ENCODE assay signal across 8 mouse cellular contexts in genomic region chr3:137867437-137868093, GRCm38 (mm10). TPM values are rescaled to one million over a fixed set of nuclear protein-coding genes. Genes with fewer than 3 reads are reported as not detected.
DNase-seq lines count a peak whose midpoint lies in the region; ATAC-seq and TF ChIP-seq lines count a peak whose summit lies in the region.

Gene Dnajb14, plus strand, starts transcription at chr3:137867675.

- under 1% methylated on average over 65 of the region's 94 CpGs for WGBS in heart, embryonic 10.5 days
- WGBS in kidney, embryonic 15.5 days: under 1% methylated on average over 77 of the region's 94 CpGs
- under 1% methylated on average over 81 of the region's 94 CpGs for WGBS in liver, embryonic 11.5 days

- TF ChIP-seq POLR2A in embryonic fibroblast, embryonic 13.5 days (IDR thresholded peaks at IDR 0.05; ENCODE audit: low read depth, low read length): peak; percentile 61
- TF ChIP-seq POLR2A in myocyte (IDR thresholded peaks at IDR 0.05; ENCODE audit: insufficient read length, low read depth): peak; percentile 85

- peak; percentile 34 to 57 for DNase-seq in urinary bladder, adult 18-20 months (ENCODE audit: low spot score in 2 of 2)
- DNase-seq in urinary bladder, postnatal 10 days (ENCODE audit: low spot score): no peak
- no peak for DNase-seq in heart, embryonic 10.5 days (ENCODE audit: low spot score)
- DNase-seq in liver, embryonic 11.5 days (ENCODE audit: low spot score): peak; percentile 82
- peak; percentile 39 to 53 for DNase-seq in spleen, postnatal 36 days (ENCODE audit: low spot score in 2 of 2)

- H3K79me2 ChIP-seq in myocyte (ENCODE audit: control insufficient read depth, insufficient read depth): peaks cover 19% of the 10 kb centered on the region

- H3K9ac ChIP-seq in kidney, embryonic 15.5 days: peak within 1 kb of the TSS; percentile 97
- H3K9ac ChIP-seq in liver, embryonic 11.5 days (ENCODE audit: low read depth, low read length): peak within 1 kb of the TSS; percentile 69

- H3K27ac ChIP-seq in embryonic fibroblast, embryonic 13.5 days (ENCODE audit: insufficient read depth, low read length): peak within 1 kb of the TSS; percentile 94
- H3K27ac ChIP-seq in heart, embryonic 10.5 days: peak within 1 kb of the TSS; percentile 99
- H3K27ac ChIP-seq in kidney, embryonic 15.5 days: peak within 1 kb of the TSS; percentile 99
- H3K27ac ChIP-seq in liver, embryonic 11.5 days (ENCODE audit: low read depth, low read length): peak within 1 kb of the TSS; percentile 98

- no peak for TF ChIP-seq CTCF in embryonic fibroblast, embryonic 13.5 days (IDR thresholded peaks at IDR 0.05; ENCODE audit: borderline replicate concordance, insufficient read depth, low read length)

- H3ac ChIP-seq in myocyte (ENCODE audit: control insufficient read depth, insufficient read length): peak within 1 kb of the TSS; percentile 98

- no peaks in the 10 kb centered on the region for H3K27me3 ChIP-seq in heart, embryonic 10.5 days (ENCODE audit: insufficient read depth, poor library complexity, severe bottlenecking)
- H3K27me3 ChIP-seq in kidney, embryonic 15.5 days: no peaks in the 10 kb centered on the region
- H3K27me3 ChIP-seq in liver, embryonic 11.5 days (replicated peaks; ENCODE audit: control insufficient read depth, insufficient read depth, low read length): no peaks in the 10 kb centered on the region
- no peaks in the 10 kb centered on the region for H3K27me3 ChIP-seq in myocyte (ENCODE audit: control insufficient read depth, insufficient read depth, insufficient read length)

- H3K4me2 ChIP-seq in kidney, embryonic 15.5 days: peak within 1 kb of the TSS; percentile 88
- peak within 1 kb of the TSS; percentile 82 for H3K4me2 ChIP-seq in liver, embryonic 11.5 days
- peak within 1 kb of the TSS; percentile 87 for H3K4me2 ChIP-seq in myocyte (ENCODE audit: low read depth)

- peak within 1 kb of the TSS; percentile 89 for H3K4me3 ChIP-seq in embryonic fibroblast, embryonic 13.5 days (ENCODE audit: insufficient read depth, low read length)
- peak within 1 kb of the TSS; percentile 87 for H3K4me3 ChIP-seq in heart, embryonic 10.5 days
- peak within 1 kb of the TSS; percentile 85 for H3K4me3 ChIP-seq in kidney, embryonic 15.5 days (replicated peaks)
- peak within 1 kb of the TSS; percentile 57 for H3K4me3 ChIP-seq in liver, embryonic 11.5 days (ENCODE audit: low read depth, low read length)
- peak within 1 kb of the TSS; percentile 67 for H3K4me3 ChIP-seq in myocyte

- H3K9me3 ChIP-seq in heart, embryonic 10.5 days: no peaks in the 10 kb centered on the region
- H3K9me3 ChIP-seq in kidney, embryonic 15.5 days (replicated peaks): no peaks in the 10 kb centered on the region
- no peaks in the 10 kb centered on the region for H3K9me3 ChIP-seq in liver, embryonic 11.5 days (ENCODE audit: control insufficient read depth, low read length)

- peaks cover 8% of the 10 kb centered on the region for H3K36me3 ChIP-seq in heart, embryonic 10.5 days
- peaks cover 12% of the 10 kb centered on the region; the same call in 1 of the 2 replicates for H3K36me3 ChIP-seq in kidney, embryonic 15.5 days
- H3K36me3 ChIP-seq in liver, embryonic 11.5 days (ENCODE audit: control insufficient read depth, insufficient read depth, low read length): peaks cover 6% of the 10 kb centered on the region; the same call in 1 of the 2 replicates
- peaks cover 16% of the 10 kb centered on the region for H3K36me3 ChIP-seq in myocyte (ENCODE audit: control insufficient read depth, insufficient read depth)

- peak; percentile 40 for ATAC-seq in kidney, embryonic 15.5 days (replicated peaks; ENCODE audit: low FRiP score)
- ATAC-seq in liver, embryonic 11.5 days (replicated peaks; ENCODE audit: low FRiP score): peak; percentile 50

- peaks cover 2% of the 10 kb centered on the region; the same call in 1 of the 2 replicates for H3K4me1 ChIP-seq in embryonic fibroblast, embryonic 13.5 days (ENCODE audit: control insufficient read depth, insufficient read depth, low read length)
- peaks cover 11% of the 10 kb centered on the region; the same call in 1 of the 2 replicates for H3K4me1 ChIP-seq in heart, embryonic 10.5 days
- peaks cover 28% of the 10 kb centered on the region for H3K4me1 ChIP-seq in kidney, embryonic 15.5 days
- H3K4me1 ChIP-seq in liver, embryonic 11.5 days (replicated peaks; ENCODE audit: control insufficient read depth, insufficient read depth, low read length): peaks cover 16% of the 10 kb centered on the region

TF ChIP-seq in myocyte, 11 proteins besides CTCF, POLR2A, EP300 and RAD21:
- TF ChIP-seq TCF3 (IDR thresholded peaks at IDR 0.05; ENCODE audit: insufficient read length, low read depth) (no peak), MYOG (IDR thresholded peaks at IDR 0.05; ENCODE audit: control insufficient read depth in 1 of 3, insufficient read depth in 1 of 3, insufficient read length in 2 of 3, low read depth in 2 of 3) (peak in 2 of 3 experiments; percentile 45 to 48), MYOD1 (IDR thresholded peaks at IDR 0.05; ENCODE audit: control insufficient read depth in 1 of 3, insufficient read length in 2 of 3, low read depth in 2 of 3) (peak in 2 of 3 experiments; percentile 41 to 69), POLR2AphosphoS2 (IDR thresholded peaks at IDR 0.05; ENCODE audit: insufficient read length, low read depth) (peak; percentile 86)

RNA-seq across cellular contexts. Expression of gene Dnajb14, which starts in this region (rescaled TPM):
- 16.2 and 16.4 TPM in 2 replicates for polyA plus RNA-seq in embryonic fibroblast, embryonic 13.5 days (2011; ENCODE audit: insufficient read length, low read depth, missing spikeins)
- 11.1 and 12.9 TPM in 2 replicates for polyA plus RNA-seq in heart, embryonic 10.5 days (2016; fragmentation: Nextera tagmentation; extraction: Ambion mirVana)
- 10.1 and 10.8 TPM in 2 replicates for polyA plus RNA-seq in kidney, embryonic 15.5 days (2015; fragmentation: Nextera tagmentation; extraction: Ambion mirVana)
- polyA plus RNA-seq in liver, embryonic 11.5 days (2014; fragmentation: Nextera tagmentation; extraction: Ambion mirVana): 9.0 and 9.8 TPM in 2 replicates
- polyA plus RNA-seq in myocyte (2012; fragmentation: generic; extraction: Trizol): 2.5 TPM

Comparison
In these comparisons a context has a peak if more than half of its experiments do, and no peak if none do; other contexts are left out.
1. DNase-seq: peak in urinary bladder, adult 18-20 months (2 of 2), liver, embryonic 11.5 days (single experiment) and spleen, postnatal 36 days (2 of 2); none in urinary bladder, postnatal 10 days (single experiment) and heart, embryonic 10.5 days (single experiment).
2. Peak in every context shown above with its lines, with median percentiles within 50 percentile points of each other: H3K27ac ChIP-seq, H3K4me3 ChIP-seq and H3K4me2 ChIP-seq.